Mouse (Mus musculus) embryonic stem cell, embryonic (primary cell): Measurements from ENCODE around the gene Tmem219.

Experiments used
- CTCF ChIA-PET, 4 experiments: fragments of 300-600 bp in 2 of 4; fragments of 350-600 bp in 2 of 4; sonication (Branson Sonifier 250); formaldehyde crosslinking; loops; one replicate each; lab custom pipeline; 2022; ENCODE audit warnings: inconsistent platforms in 2 of 4; lab: Charles Lee
- POLR2A ChIA-PET, 4 experiments: fragments of 300-600 bp in 2 of 4; fragments of 350-600 bp in 2 of 4; sonication (Branson Sonifier 250); formaldehyde crosslinking; loops; one replicate each; lab custom pipeline; 2022; ENCODE audit warnings: antibody characterized with exemption in 4 of 4, inconsistent platforms in 1 of 4; lab: Charles Lee

Gene Tmem219

DNA sequence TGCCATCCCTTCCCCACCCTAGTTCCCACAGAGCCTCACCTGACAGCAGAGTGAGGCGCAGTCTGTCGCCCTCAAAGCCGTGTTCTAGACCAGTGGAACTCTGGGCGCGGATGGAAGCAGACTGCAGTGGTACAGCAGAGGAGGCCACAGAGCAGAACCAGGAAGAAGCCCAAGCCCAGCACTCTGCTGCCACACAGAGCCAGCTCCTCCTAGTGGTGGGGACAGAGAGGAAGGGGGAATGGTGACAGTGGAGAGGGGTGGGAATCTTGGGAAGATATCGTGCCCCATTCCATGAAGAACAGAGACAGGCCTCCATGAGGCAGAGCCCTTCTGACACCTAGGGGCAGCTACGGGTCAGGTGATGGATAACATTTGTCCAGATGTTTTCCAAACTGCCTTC is 33.9 kb downstream of the Tmem219 start:
- ChIA-PET POLR2A (interaction anchor here in 3 of 4 experiments (0.8 to 1.4 kb wide), 8 partner anchors 9 to 91 kb away, joined by 3 to 5 read pairs (median 3); partner anchors contain the start of genes Fam57b (in 1 of the 3) and Kctd13 (in 1 of the 3)), CTCF (interaction anchor here (0.6 to 1.5 kb wide), 12 partner anchors 9 to 243 kb away, joined by 3 to 8 read pairs (median 4); partner anchors contain the start of genes 4930451I11Rik (in 1 of the 4) and Hirip3 (in 1 of the 4))

DNA sequence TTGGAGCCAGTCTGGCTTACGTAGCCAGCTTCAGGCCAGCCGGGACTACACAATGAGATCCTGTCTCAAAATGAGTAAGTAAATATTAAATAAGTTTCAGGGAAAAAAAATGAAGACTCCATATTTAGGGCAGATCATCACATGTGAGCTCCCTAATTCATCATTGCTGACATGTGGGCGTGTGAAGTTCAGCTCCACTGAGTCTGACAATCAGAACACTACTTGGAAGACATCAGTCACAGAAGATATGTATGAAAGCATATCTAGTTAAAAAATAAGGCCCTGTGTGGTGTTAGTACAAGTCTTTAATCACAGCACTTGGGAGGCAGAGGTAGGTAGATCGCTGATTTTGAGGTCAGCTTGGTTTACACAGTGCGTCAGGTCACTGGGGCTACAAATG is 35.4 kb downstream of the Tmem219 start:
- ChIA-PET POLR2A (interaction anchor here in 3 of 4 experiments (0.6 to 1.4 kb wide), 3 partner anchors 10 to 113 kb away, joined by 3 to 5 read pairs (median 3); partner anchors contain the start of gene Kctd13 (in 1 of the 3)), CTCF (interaction anchor here in 1 of 4 experiments (0.6 kb wide), 2 partner anchors 67 to 468 kb away, joined by 4 to 6 read pairs; no protein-coding TSS in a partner anchor)

DNA sequence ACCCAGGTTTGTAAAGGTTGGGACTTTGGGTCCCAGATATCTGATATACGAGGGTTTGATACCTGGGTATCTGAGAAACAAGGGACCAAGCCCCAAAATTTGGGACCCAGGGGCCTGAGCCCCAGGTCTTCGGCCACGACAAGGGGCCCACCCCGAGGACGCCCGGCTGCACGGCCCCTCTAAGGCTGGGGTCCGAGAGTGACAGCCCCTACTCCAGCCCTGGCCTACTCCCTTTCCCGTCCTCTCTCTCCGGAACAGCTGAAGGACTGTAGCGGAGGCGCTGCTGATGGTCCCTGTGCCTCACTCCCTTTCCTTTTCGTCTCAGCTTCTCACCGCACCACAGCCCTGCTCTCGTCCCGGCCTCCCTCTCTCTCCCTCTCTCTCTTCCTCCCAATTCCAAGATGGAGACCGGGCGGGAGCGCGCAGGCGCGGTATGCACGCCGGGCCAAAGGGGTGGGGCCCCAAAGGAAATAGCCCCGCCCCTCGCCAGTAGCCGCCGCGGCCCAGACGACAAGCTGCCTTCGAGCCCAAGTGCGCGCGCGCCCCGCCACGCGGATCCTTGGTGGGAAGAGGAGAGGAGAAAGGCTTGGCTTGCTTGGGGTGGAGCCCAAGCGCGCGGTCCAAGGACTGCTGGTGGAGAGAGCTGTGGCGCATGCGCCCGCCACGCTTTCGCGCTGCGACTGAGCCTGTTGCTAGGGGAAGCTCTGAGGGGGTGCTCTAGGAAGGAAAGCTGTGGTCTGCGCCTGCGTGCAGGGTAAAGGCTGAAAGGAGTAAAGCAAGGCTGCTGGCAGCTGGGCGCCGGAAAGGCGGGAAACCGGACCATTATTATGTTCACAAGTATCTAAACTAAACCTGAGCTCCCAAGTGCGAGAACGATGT is 38.2 kb downstream of the Tmem219 start, which contains the start of gene Taok2:
Gene Taok2 (minus strand): TSS at position 418 of the 879 bp plus-strand sequence.
- ChIA-PET CTCF (interaction anchor here (0.6 to 1.1 kb wide), 15 partner anchors 11 to 1112 kb away, joined by 3 to 7 read pairs (median 3); partner anchors contain the start of genes Pagr1a (in 2 of the 4), Doc2a (in 1 of the 4) and Pagr1b (in 1 of the 4)), POLR2A (interaction anchor here (0.6 to 3.3 kb wide), 72 partner anchors 8 to 897 kb away, joined by 3 to 31 read pairs (median 4); partner anchors contain the start of genes Hirip3 (in 4 of the 4), Ino80e (in 4 of the 4), Kctd13 (in 2 of the 4) and Kif22 (in 2 of the 4))

DNA sequence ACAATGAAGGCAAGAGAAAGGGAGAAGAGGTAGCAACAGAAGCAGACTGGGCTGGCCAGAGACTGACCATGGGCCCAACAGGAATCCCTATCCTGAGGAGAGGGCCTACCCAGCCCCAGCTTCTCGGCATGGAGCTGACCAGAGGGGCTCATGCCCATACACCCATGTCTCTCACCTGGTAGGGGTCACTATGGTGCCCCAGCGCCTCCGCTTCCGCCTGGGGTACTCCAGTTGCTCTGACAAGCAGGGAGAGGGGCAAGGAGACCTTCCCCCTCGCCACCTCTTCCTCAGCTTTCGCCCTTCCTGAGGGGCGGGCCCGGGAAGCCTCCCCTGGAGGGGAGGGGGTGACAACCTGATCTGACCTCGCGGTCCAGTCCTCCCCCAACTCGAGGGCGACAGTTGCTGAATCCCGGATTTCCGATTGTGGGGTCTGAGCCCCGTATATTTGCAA is 39.0 kb downstream of the Tmem219 start:
- CTCF ChIA-PET: interaction anchor here in 1 of 4 experiments (0.6 kb wide), 1 partner anchor 1113 kb away, joined by 7 read pairs; no protein-coding TSS in a partner anchor
- POLR2A ChIA-PET: interaction anchor here (0.6 to 3.3 kb wide), 17 partner anchors 12 to 456 kb away, joined by 3 to 31 read pairs (median 5); partner anchors contain the start of genes Hirip3 (in 4 of the 4), Ino80e (in 4 of the 4), Fam57b (in 1 of the 4) and Kctd13 (in 1 of the 4)

DNA sequence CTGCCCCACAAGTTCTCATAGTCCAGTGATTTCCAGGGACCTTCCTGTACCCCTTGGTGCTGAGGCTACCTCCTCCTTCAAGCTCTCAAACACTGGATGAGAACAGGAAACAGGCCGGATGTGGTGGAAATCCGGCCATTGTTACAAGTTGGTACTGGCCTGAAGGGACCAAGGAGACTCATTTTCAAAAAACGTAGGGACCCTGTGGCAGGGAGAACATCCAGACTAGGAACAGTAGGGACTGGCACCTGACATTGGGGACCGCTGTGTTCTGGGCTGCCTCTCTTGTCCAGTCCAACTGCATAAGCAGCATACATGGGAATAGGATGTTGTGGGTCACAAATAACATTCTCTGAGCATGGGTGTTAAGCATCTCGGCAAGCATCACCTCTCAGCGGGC is 41.7 kb downstream of the Tmem219 start:
- ChIA-PET CTCF (no interaction called here), POLR2A (interaction anchor here in 1 of 4 experiments (0.8 to 1.1 kb wide), 3 partner anchors 20 to 31 kb away, joined by 3 to 6 read pairs (median 6); partner anchors contain the start of genes Hirip3 and Ino80e)

DNA sequence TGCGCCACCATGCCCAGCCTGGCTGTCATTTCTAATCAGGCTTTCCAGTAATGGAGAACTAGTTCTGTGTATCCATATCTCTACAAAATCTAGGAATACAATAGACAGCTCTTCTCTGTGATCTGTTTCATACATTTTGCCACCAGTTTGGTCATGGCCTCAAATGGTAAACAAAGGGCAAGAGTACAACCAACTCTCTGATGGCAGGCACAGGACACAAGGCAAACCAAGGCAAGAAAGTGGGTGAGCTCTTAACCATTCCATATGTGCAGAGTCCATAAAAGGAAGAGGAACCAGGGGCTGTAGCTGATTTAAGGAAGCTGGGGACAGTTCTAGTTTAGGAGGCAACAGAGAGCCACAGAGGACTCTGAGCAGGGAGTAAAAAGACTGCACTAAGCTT is 45.5 kb downstream of the Tmem219 start:
- ChIA-PET CTCF (interaction anchor here in 1 of 4 experiments (0.6 kb wide), 1 partner anchor 90 kb away, joined by 3 read pairs; no protein-coding TSS in a partner anchor), POLR2A (interaction anchor here in 2 of 4 experiments (0.6 to 1.4 kb wide), 5 partner anchors 8 to 1104 kb away, joined by 3 to 7 read pairs (median 4); partner anchors contain the start of genes Hirip3 (in 1 of the 2) and Ino80e (in 1 of the 2))

DNA sequence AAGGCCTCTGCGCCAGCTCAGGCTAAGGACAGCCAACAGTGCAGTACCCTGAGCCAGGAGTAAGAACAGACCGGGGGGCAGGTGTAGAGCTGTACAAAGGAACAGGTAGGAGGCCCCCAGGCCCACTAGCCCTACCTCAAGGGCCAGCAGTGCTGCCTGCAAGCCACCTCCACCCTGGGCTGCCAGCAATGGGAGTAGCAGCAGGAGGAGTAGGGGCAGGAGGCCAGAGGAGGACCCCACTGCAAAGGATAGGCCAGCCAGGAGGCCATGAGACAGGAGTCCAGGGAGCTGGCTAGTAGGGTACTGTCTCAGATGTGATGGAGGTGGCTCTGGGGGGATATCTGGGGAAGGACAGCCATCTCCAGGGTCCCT is 52.2 kb downstream of the Tmem219 start:
- ChIA-PET POLR2A (interaction anchor here in 3 of 4 experiments (0.9 to 5.8 kb wide), 7 partner anchors 8 to 58 kb away, joined by 3 to 35 read pairs (median 5); partner anchors contain the start of genes Hirip3 (in 2 of the 3), Ino80e (in 2 of the 3) and Taok2 (in 2 of the 3)), CTCF (interaction anchor here in 1 of 4 experiments (0.5 kb wide), 1 partner anchor 257 kb away, joined by 4 read pairs; no protein-coding TSS in a partner anchor)

DNA sequence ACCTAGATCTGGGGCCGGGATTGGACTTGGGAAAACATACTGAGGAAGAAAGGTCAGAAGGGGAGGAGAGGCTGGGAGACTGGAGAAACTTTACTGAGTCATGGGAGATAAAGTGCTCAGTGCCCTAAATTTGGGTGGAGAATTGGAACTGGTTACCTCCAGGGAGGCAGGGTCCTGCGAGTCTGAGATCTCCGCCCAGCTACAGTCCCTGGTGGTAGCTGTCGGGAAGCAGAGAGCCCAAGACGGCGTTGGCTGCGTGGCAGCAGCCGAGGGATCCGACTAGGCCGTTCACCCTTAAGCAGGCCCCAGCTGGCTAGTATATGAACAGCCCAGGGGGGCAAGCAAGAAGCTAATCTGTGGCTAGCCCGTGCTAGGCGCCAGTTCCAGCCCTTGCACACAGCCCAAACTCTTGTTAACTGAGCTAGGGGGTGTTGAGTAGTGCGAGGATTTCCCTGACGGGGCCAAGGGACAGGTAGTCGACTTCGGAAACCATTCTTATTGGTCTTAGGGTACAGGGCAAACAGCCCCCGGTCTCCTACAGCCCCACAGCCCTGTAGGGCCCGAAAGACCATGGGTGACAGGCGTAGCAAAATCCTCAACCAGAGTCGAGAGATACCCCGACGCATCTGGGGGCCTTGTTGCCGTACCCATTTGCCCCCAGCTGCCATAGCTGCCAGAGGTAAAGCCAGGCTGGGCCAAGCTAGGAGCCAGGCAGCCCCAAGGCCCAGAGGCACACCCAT is 52.8 kb downstream of the Tmem219 start:
- POLR2A ChIA-PET: interaction anchor here in 3 of 4 experiments (0.6 to 5.8 kb wide), 9 partner anchors 7 to 157 kb away, joined by 3 to 35 read pairs (median 4); partner anchors contain the start of genes Hirip3 (in 2 of the 3), Ino80e (in 2 of the 3), Maz (in 1 of the 3) and Taok2 (in 1 of the 3)
- CTCF ChIA-PET: interaction anchor here in 1 of 4 experiments (0.5 kb wide), 1 partner anchor 257 kb away, joined by 4 read pairs; no protein-coding TSS in a partner anchor

DNA sequence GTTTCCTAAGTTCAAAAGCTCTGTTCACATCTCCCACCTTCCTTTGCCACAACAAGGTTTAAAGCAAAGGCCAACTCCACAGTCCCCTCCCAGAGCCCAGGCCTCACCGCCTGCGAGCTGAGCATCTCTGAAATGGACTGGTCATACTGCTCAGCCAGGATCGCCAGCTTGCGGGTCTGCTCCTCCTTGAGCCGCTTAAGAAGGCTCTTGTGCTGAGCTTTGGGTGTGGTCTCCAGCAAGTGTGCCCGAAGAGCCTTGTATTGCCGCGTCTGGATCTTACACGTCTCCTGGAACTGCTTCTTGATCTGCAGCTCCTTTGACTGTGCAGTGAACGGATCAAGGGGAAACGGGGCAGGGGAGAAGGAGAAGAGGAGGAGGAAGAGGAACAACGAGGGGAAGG is 54.7 kb downstream of the Tmem219 start:
- CTCF ChIA-PET: interaction anchor here in 1 of 4 experiments (0.6 kb wide), 1 partner anchor 21 kb away, joined by 5 read pairs; no protein-coding TSS in a partner anchor
- POLR2A ChIA-PET: interaction anchor here in 2 of 4 experiments (0.7 to 2.9 kb wide), 5 partner anchors 10 to 159 kb away, joined by 3 to 8 read pairs (median 3); partner anchors contain the start of genes Taok2 (in 2 of the 2) and Maz (in 1 of the 2)

DNA sequence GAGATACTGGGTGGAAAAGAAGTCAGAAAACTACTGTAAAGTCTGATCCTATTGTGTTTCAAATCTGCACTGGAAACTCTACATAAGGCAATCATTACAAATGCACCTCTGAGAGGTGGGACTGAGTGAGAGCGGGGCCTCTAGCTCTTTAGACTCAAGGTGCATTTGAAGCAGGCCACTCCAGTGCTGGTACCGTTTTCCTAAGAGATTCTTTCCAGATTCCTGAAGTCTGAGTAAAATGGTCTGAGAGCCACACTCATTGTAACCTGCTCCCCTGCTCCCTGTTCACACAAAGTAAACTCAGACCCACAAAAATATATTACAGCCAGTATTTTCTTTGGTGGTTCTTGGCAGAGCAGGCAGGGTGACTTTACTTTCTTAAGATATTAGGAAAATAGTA is 55.2 kb downstream of the Tmem219 start:
- CTCF ChIA-PET: no interaction called here
- POLR2A ChIA-PET: interaction anchor here in 2 of 4 experiments (1.0 to 2.9 kb wide), 4 partner anchors 17 to 159 kb away, joined by 3 to 8 read pairs (median 5); partner anchors contain the start of genes Taok2 (in 2 of the 2) and Maz (in 1 of the 2)

DNA sequence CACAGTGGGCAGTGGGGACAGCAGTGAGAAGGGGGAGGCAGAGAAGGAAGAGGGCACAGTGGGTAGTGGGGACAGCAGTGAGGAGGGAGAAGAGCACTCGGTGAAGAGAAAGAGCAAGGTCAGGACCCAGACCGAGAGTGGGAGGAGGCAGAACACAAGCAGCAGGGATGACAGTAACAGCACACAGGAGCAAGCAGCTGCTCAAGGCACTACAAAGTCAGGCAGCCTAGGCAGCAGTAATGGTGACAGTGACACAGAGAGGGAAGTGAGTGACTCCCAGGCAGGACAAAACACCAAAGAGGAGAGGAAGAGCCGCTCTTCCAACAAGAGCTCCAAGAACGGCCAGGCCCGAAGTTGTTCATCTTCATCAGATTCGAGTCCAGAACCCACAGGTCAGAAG is 58.9 kb downstream of the Tmem219 start:
- ChIA-PET POLR2A (interaction anchor here (0.6 to 4.3 kb wide), 25 partner anchors 9 to 362 kb away, joined by 3 to 35 read pairs (median 5); partner anchors contain the start of genes Taok2 (in 3 of the 4), Doc2a (in 2 of the 4), Kif22 (in 1 of the 4) and Maz (in 1 of the 4)), CTCF (interaction anchor here in 3 of 4 experiments (0.6 to 1.1 kb wide), 5 partner anchors 21 to 318 kb away, joined by 3 to 4 read pairs (median 3); partner anchors contain the start of gene Taok2 (in 1 of the 3))

DNA sequence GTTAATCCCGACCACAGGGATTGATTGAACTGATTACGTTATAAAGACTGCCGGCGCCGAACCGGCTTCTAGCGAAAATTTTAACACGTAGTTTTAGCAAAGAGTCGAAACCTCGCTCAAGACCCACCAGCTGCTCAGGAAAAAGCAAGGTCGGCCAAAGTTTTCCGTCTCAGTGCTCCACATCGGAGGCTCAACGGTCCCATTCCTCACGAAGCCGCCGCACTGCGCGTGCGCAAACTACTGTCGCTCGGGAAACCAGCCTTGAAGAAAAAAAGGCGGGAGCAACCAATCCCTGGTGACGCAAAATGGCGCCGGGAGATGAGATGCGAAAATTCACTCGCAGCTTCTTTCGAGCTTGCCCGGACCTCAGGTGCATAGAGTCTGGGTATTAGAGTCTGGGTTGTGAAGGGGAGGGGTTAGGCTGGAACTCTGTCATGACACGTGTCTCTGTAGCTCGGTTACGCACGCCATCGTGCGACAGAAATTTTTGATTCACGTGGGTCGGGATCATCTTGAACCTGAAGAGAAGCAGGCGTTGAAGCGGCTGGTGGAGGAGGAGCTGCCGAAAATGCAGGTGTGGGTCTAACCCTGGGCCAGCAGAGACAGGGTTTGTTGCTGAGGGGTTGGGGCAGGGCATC is 60.5 kb downstream of the Tmem219 start, which contains the start of gene Ino80e:
Gene Ino80e (minus strand): TSS at position 231 of the 638 bp plus-strand sequence.
- ChIA-PET CTCF (interaction anchor here (0.5 to 1.1 kb wide), 5 partner anchors 15 to 220 kb away, joined by 3 to 4 read pairs (median 3); partner anchors contain the start of gene Doc2a (in 1 of the 4)), POLR2A (interaction anchor here (0.5 to 4.3 kb wide), 57 partner anchors 9 to 532 kb away, joined by 3 to 35 read pairs (median 5); partner anchors contain the start of genes Taok2 (in 4 of the 4), Doc2a (in 2 of the 4), Kif22 (in 2 of the 4) and 4930451I11Rik (in 1 of the 4))

DNA sequence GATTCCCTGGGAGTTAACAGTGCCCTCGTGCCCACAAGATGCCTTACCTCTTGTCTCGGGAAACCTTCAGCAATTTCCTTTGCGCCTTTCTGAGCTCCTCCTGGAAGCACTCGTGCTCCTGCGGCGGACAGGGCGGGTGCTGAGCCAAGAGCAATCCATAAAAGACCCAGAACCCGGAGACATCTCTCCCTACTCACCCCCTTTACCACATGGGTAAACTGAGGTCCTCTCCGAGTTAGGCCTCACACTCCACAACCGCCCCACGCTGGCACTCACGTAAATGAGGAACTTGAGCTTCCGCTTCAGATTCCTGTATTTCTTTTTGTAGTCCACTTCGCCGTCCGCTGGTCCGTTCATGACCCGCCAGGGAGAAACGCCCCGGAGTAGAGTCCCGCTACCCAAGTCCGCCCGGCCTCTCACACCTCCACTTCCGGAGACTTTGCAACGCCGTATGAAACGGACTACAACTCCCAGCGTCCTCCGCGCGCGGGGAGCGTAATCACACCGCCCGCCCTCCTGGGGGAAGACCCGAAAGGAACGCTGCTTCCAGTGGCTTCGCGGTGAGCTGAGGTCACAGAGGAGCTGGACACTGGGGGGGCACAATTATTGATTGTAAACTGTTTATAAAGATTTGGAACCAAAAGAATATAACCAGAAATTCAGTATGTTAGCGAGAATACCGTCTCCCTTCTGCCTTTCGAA is 61.1 kb downstream of the Tmem219 start, which contains the start of gene Hirip3:
Gene Hirip3 (plus strand): TSS at position 544 of the 702 bp plus-strand sequence.
- CTCF ChIA-PET: interaction anchor here in 3 of 4 experiments (0.5 to 1.7 kb wide), 6 partner anchors 14 to 221 kb away, joined by 3 to 6 read pairs (median 3); partner anchors contain the start of gene Doc2a (in 1 of the 3)
- POLR2A ChIA-PET: interaction anchor here (0.5 to 4.3 kb wide), 52 partner anchors 8 to 533 kb away, joined by 3 to 35 read pairs (median 5); partner anchors contain the start of genes Taok2 (in 4 of the 4), Kif22 (in 2 of the 4), 4930451I11Rik (in 1 of the 4) and Asphd1 (in 1 of the 4)

DNA sequence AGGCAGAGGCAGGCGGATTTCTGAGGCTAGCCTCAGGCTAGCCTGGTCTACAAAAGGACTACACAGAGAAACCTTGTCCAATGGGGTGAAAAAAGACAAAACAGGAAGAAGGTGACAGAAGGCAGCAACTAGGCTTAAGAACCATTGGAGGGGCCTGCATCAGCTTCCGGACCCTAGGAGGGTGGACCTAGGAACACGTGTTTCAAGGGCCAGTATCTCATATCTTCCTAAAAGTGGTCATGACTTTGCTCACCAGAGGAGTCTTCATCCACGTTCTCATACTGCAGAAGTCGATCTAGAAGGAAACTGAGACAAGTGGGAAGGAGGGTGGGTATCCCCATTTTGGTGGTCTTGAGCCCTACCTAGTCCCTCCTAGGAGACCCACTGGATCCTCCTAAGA is 61.7 kb downstream of the Tmem219 start:
- POLR2A ChIA-PET: interaction anchor here in 3 of 4 experiments (0.5 to 4.3 kb wide), 20 partner anchors 7 to 521 kb away, joined by 3 to 35 read pairs (median 6); partner anchors contain the start of genes Taok2 (in 2 of the 3), 4930451I11Rik (in 1 of the 3), Doc2a (in 1 of the 3) and Kctd13 (in 1 of the 3)
- CTCF ChIA-PET: interaction anchor here in 1 of 4 experiments (0.5 to 1.7 kb wide), 2 partner anchors 28 to 117 kb away, joined by 3 to 6 read pairs; no protein-coding TSS in a partner anchor
